Mouse (Mus musculus): Measurements from ENCODE around the gene Ppp1ca. TPM values are rescaled to one million over a fixed set of nuclear protein-coding genes. Genes with fewer than 3 reads are reported as not detected.

The Ppp1ca gene
- polyA plus RNA-seq, 1 experiment from 2014 or later: 589 TPM

- ATAC-seq (ENCODE audit: low FRiP score): no peak
- no peak overlapping the region for H3K9ac ChIP-seq (replicated peaks)
- WGBS: 65% methylated on average over 13 of the region's 13 CpGs
- H3K36me3 ChIP-seq: no peaks in the 10 kb centered on the region
- peaks cover 25% of the 10 kb centered on the region for H3K4me1 ChIP-seq
- H3K4me2 ChIP-seq: no peak overlapping the region
- H3K27me3 ChIP-seq (replicated peaks): no peaks in the 10 kb centered on the region
- no peak overlapping the region for H3K4me3 ChIP-seq (replicated peaks)
- no peaks in the 10 kb centered on the region for H3K9me3 ChIP-seq (replicated peaks)
- no peak overlapping the region for H3K27ac ChIP-seq (replicated peaks)
Measured at GRCm38 (mm10) chr19:4171393-4172290, 20.2 kb upstream of the Ppp1ca start.

DNA sequence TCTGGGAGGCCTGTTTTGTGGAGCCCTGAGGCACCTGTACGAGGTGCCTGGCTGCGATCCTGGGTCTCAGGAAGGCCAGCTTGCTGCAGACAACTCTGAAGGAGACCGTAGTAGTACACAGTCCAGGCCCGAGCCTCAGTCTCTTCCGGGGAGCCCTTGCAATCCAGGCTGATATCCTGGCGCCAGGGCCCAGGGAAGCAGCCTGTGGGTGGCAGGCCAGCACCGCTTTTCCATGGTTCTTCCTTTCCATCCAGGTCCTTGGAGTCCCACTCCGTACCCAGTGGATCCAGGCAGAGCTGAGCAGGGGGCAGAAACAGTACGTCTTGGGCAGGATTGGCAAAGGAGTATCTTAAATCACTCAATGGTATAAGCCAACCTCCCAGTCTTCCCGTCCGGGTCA is 18.9 kb upstream of the Ppp1ca start:
- H3K9ac ChIP-seq (replicated peaks): no peak overlapping the region
- H3K27me3 ChIP-seq (replicated peaks): no peaks in the 10 kb centered on the region
- ATAC-seq (ENCODE audit: low FRiP score): no peak
- H3K27ac ChIP-seq (replicated peaks): no peak overlapping the region
- WGBS: 53% methylated on average over 11 of the region's 11 CpGs
- peaks cover 25% of the 10 kb centered on the region for H3K4me1 ChIP-seq
- no peaks in the 10 kb centered on the region for H3K9me3 ChIP-seq (replicated peaks)
- no peak overlapping the region for H3K4me2 ChIP-seq
- no peaks in the 10 kb centered on the region for H3K36me3 ChIP-seq
- no peak overlapping the region for H3K4me3 ChIP-seq (replicated peaks)

- H3K4me3 ChIP-seq (replicated peaks): no peak within 1 kb of the TSS
- 6% methylated on average over 11 of the region's 11 CpGs for WGBS
- no peak for ATAC-seq (ENCODE audit: low FRiP score)
Measured at GRCm38 (mm10) chr19:4175368-4175947, 16.4 kb upstream of the Ppp1ca start, which contains the start of gene Carns1. Gene Carns1 (minus strand): TSS chr19:4175479.

GRCm38 (mm10) chr19:4180411-4180810 is 11.5 kb upstream of the Ppp1ca start:
- no peaks in the 10 kb centered on the region for H3K36me3 ChIP-seq
- no peak overlapping the region for H3K4me2 ChIP-seq
- ATAC-seq (ENCODE audit: low FRiP score): no peak
- H3K27ac ChIP-seq (replicated peaks): no peak overlapping the region
- no peaks in the 10 kb centered on the region for H3K9me3 ChIP-seq (replicated peaks)
- peaks cover 18% of the 10 kb centered on the region for H3K4me1 ChIP-seq
- 90% methylated on average over 7 of the region's 7 CpGs for WGBS
- no peaks in the 10 kb centered on the region for H3K27me3 ChIP-seq (replicated peaks)
- no peak overlapping the region for H3K9ac ChIP-seq (replicated peaks)
- no peak overlapping the region for H3K4me3 ChIP-seq (replicated peaks)

More at GRCm38 (mm10) chr19:4175368-4175947, 16.4 kb upstream of the Ppp1ca start, which contains the start of gene Carns1:
- Histone ChIP-seq H3K4me1 (peaks cover 15% of the 10 kb centered on the region), H3K36me3 (no peaks in the 10 kb centered on the region), H3K9ac (replicated peaks) (no peak within 1 kb of the TSS), H3K27me3 (replicated peaks) (no peaks in the 10 kb centered on the region), H3K27ac (replicated peaks) (no peak within 1 kb of the TSS), H3K4me2 (peak within 1 kb of the TSS; percentile 37), H3K9me3 (replicated peaks) (no peaks in the 10 kb centered on the region)

GRCm38 (mm10) chr19:4181892-4182291 is 10.0 kb upstream of the Ppp1ca start:
- H3K4me2 ChIP-seq: no peak overlapping the region
- H3K27me3 ChIP-seq (replicated peaks): no peaks in the 10 kb centered on the region
- H3K36me3 ChIP-seq: no peaks in the 10 kb centered on the region
- no peak overlapping the region for H3K27ac ChIP-seq (replicated peaks)
- peaks cover 15% of the 10 kb centered on the region; the same call in 1 of the 2 replicates for H3K4me1 ChIP-seq
- no peak for ATAC-seq (ENCODE audit: low FRiP score)
- H3K9me3 ChIP-seq (replicated peaks): no peaks in the 10 kb centered on the region
- H3K4me3 ChIP-seq (replicated peaks): no peak overlapping the region
- WGBS: 41% methylated on average over 3 of the region's 3 CpGs
- H3K9ac ChIP-seq (replicated peaks): no peak overlapping the region

DNA sequence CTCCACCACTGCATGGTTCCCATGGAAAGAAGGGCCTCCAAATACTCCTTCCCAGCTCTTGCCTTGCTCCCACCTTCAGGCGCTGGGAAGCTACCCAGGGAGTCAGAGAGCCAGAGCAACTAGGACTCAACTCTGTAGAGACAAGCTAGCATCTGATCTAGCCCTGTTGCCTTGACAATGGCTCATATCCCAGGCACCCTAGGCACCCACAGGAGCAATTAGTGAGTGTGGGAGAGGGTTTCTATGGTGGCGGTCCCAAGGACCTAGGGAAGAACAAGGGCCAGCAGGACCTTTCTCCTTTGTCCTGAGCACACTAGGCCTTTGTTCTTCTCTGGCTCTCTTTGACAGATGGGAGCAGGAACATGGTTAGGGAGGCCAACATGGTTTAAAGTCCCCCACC is 8.2 kb upstream of the Ppp1ca start:
- no peaks in the 10 kb centered on the region for H3K36me3 ChIP-seq
- no peaks in the 10 kb centered on the region for H3K27me3 ChIP-seq (replicated peaks)
- H3K27ac ChIP-seq (replicated peaks): no peak overlapping the region
- H3K4me3 ChIP-seq (replicated peaks): no peak overlapping the region
- no peaks in the 10 kb centered on the region for H3K9me3 ChIP-seq (replicated peaks)
- no peak for ATAC-seq (ENCODE audit: low FRiP score)
- H3K4me1 ChIP-seq: peaks cover 15% of the 10 kb centered on the region; the same call in 1 of the 2 replicates
- no peak overlapping the region for H3K9ac ChIP-seq (replicated peaks)
- no peak overlapping the region for H3K4me2 ChIP-seq
- WGBS: 69% methylated on average over 2 of the region's 2 CpGs

DNA sequence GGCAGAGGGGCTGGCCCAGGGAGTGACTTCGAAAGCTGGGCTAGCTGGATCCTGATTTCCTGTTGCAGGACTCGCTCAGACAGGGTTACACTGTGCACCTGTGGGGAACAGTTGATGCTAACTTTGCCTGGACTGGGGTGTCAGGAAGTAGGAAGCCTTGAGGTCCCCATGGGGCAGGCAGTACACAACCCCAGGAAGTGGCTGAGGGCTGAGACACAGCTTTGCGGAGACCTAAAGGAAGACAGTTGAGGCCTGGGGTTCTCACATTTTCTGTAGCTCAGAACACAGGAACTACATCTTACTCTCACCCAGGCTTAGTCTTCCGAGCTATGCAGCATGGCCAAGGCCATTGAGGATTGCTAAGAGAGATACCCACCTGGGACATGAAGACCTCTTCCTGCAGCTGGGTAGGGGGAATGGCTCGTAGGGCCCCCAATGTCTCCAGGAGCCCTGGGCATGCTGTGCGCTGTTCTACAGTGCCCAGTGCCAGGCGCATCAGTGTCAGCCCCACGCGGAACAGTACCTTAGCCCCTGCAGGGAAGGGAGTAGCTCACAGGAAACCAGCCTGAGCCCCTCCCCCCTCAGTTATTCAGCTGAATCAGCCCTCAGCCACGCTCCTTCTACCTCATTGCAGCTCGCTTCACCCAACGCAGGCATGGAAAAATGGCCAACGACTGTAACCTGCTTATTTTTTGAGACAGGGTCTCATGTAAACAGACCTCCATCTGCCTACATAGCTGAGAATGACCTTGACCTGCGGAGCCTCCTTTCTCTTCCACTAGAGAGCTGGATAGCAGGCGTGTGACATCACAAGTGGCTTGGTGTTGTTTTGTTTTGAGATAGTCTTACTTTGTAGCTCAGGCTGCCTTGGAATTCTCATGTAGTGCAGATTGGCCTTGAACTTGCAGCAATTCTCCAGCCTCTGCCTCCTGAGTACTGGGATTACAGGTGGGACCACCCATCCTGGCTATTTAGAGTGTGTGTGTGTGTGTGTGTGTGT is 6.6 kb upstream of the Ppp1ca start:
- H3K4me3 ChIP-seq (replicated peaks): no peak overlapping the region
- ATAC-seq (ENCODE audit: low FRiP score): no peak
- 63% methylated on average over 15 of the region's 15 CpGs for WGBS
- peaks cover 15% of the 10 kb centered on the region; the same call in 1 of the 2 replicates for H3K4me1 ChIP-seq
- no peak overlapping the region for H3K9ac ChIP-seq (replicated peaks)
- no peak overlapping the region for H3K27ac ChIP-seq (replicated peaks)
- H3K27me3 ChIP-seq (replicated peaks): no peaks in the 10 kb centered on the region
- no peaks in the 10 kb centered on the region for H3K9me3 ChIP-seq (replicated peaks)
- no peaks in the 10 kb centered on the region for H3K36me3 ChIP-seq
- no peak overlapping the region for H3K4me2 ChIP-seq

GRCm38 (mm10) chr19:4187303-4187702 is 4.6 kb upstream of the Ppp1ca start:
- no peak overlapping the region for H3K27ac ChIP-seq (replicated peaks)
- no peak for ATAC-seq (ENCODE audit: low FRiP score)
- no peaks in the 10 kb centered on the region for H3K9me3 ChIP-seq (replicated peaks)
- H3K4me1 ChIP-seq: peaks cover 17% of the 10 kb centered on the region
- no peak overlapping the region for H3K4me2 ChIP-seq
- H3K36me3 ChIP-seq: no peaks in the 10 kb centered on the region
- 72% methylated on average over 3 of the region's 3 CpGs for WGBS
- no peak overlapping the region for H3K9ac ChIP-seq (replicated peaks)
- no peak overlapping the region for H3K4me3 ChIP-seq (replicated peaks)
- H3K27me3 ChIP-seq (replicated peaks): no peaks in the 10 kb centered on the region

GRCm38 (mm10) chr19:4189051-4189620 is 2.7 kb upstream of the Ppp1ca start:
- peaks cover 32% of the 10 kb centered on the region for H3K4me1 ChIP-seq
- H3K4me3 ChIP-seq (replicated peaks): no peak overlapping the region
- no peaks in the 10 kb centered on the region for H3K27me3 ChIP-seq (replicated peaks)
- no peak overlapping the region for H3K27ac ChIP-seq (replicated peaks)
- no peak for ATAC-seq (ENCODE audit: low FRiP score)
- no peaks in the 10 kb centered on the region for H3K9me3 ChIP-seq (replicated peaks)
- H3K36me3 ChIP-seq: peaks cover 9% of the 10 kb centered on the region
- H3K4me2 ChIP-seq: no peak overlapping the region
- no peak overlapping the region; the same call in 1 of the 2 replicates for H3K9ac ChIP-seq (replicated peaks)
- 83% methylated on average over 12 of the region's 12 CpGs for WGBS

DNA sequence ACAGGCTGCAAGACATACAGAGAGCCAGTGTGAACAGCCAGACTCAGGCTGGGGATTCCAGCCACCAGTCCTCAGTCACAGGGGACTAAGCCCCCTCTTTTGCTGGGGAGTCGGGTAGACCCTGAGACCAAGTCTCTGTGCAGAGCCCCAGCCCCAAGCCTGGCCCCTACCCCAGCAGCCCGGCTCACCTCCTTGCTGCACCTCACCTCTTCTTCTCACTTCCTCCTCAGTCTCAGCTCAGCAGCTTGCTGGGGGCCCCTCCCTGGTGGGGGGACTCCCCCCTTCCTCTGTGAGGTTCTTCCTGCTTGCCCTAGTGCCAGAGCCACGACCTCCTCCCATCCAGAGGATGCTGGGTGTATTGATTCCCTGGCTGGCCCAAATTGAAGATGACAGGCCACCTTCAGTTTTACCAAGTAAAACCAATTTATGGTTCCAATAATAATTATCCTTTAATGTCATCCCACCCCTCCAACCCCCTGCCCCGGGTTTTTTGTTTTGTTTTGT is 982 bp upstream of the Ppp1ca start, which contains the start of gene Tbc1d10c:
TSS of gene Tbc1d10c (minus strand) at position 454 of the 504 bp plus-strand sequence.
- Histone ChIP-seq H3K4me2 (peak within 1 kb of the TSS; percentile 93), H3K27ac (replicated peaks) (peak within 1 kb of the TSS; percentile 94), H3K9me3 (replicated peaks) (no peaks in the 10 kb centered on the region), H3K4me1 (peaks cover 40% of the 10 kb centered on the region), H3K4me3 (replicated peaks) (peak within 1 kb of the TSS; percentile 97), H3K9ac (replicated peaks) (peak within 1 kb of the TSS; percentile 99), H3K27me3 (replicated peaks) (no peaks in the 10 kb centered on the region), H3K36me3 (peaks cover 26% of the 10 kb centered on the region)
- WGBS: 68% methylated on average over 4 of the region's 4 CpGs
- no peak for ATAC-seq (ENCODE audit: low FRiP score)

Data from neural tube, embryonic 15.5 days (tissue).